Mouse (Mus musculus) thymus, postnatal 25 days (tissue): ENCODE results near the gene Polr3e.
A peak's percentile ranks its signal among the peaks of the same experiment; 100 is the strongest.
"Not testable (repeated sequence)": the region's sequence is repeated elsewhere in the genome, so short reads cannot be mapped to it uniquely, and the experiment has no call there.

Experiments
- DNase-seq: peaks from one replicate; pipeline ENCODE4 v3.0.0; 2022

Gene Polr3e

GRCm38 (mm10) chr7:120911268-120911667 lies 6.3 kb upstream of the Polr3e start:
- DNase-seq = not testable (repeated sequence)

GRCm38 (mm10) chr7:120913332-120913731 lies 4.2 kb upstream of the Polr3e start:
- DNase-seq = peak; percentile 44

GRCm38 (mm10) chr7:120916262-120916875 lies 1.2 kb upstream of the Polr3e start:
- no peak for DNase-seq

GRCm38 (mm10) chr7:120917279-120917591 lies 309 bp upstream of the Polr3e start:
- no peak for DNase-seq

GRCm38 (mm10) chr7:120918526-120918962 lies 1.0 kb downstream of the Polr3e start:
- peak; percentile 79 for DNase-seq

- no peak for DNase-seq
These were observed 15.6 kb downstream of the Polr3e start for GRCm38 (mm10) chr7:120933110-120933509.

- no peak for DNase-seq
These were observed 16.2 kb downstream of the Polr3e start for GRCm38 (mm10) chr7:120933680-120934195.

GRCm38 (mm10) chr7:120934716-120935115 lies 17.2 kb downstream of the Polr3e start:
- peak; percentile 61 for DNase-seq

- DNase-seq = no peak
These were observed 19.0 kb downstream of the Polr3e start for GRCm38 (mm10) chr7:120936522-120936921.

- DNase-seq = no peak
These were observed 20.7 kb downstream of the Polr3e start for GRCm38 (mm10) chr7:120938206-120938605.

GRCm38 (mm10) chr7:120940343-120940742 lies 22.8 kb downstream of the Polr3e start:
- DNase-seq = no peak

GRCm38 (mm10) chr7:120941214-120941613 lies 23.7 kb downstream of the Polr3e start:
- no peak for DNase-seq

- no peak for DNase-seq
These were observed 25.0 kb downstream of the Polr3e start for GRCm38 (mm10) chr7:120942506-120942905.

GRCm38 (mm10) chr7:120943936-120944509 lies 26.5 kb downstream of the Polr3e start:
- no peak for DNase-seq

GRCm38 (mm10) chr7:120953591-120953990 lies 36.0 kb downstream of the Polr3e start:
- DNase-seq = not testable (repeated sequence)

- no peak for DNase-seq
These were observed 42.6 kb downstream of the Polr3e start for GRCm38 (mm10) chr7:120960116-120960515.

GRCm38 (mm10) chr7:120960601-120961000 lies 43.1 kb downstream of the Polr3e start:
- DNase-seq = peak; percentile 33

- DNase-seq = no peak
These were observed 44.3 kb downstream of the Polr3e start for GRCm38 (mm10) chr7:120961893-120962292.

- no peak for DNase-seq
These were observed 45.6 kb downstream of the Polr3e start for GRCm38 (mm10) chr7:120963126-120963525.

GRCm38 (mm10) chr7:120969221-120969620 lies 51.7 kb downstream of the Polr3e start:
- no peak for DNase-seq

- DNase-seq = no peak
These were observed 52.6 kb downstream of the Polr3e start for GRCm38 (mm10) chr7:120970112-120970511.

GRCm38 (mm10) chr7:120972471-120972870 lies 54.9 kb downstream of the Polr3e start:
- not testable (repeated sequence) for DNase-seq

GRCm38 (mm10) chr7:120974001-120974400 lies 56.5 kb downstream of the Polr3e start:
- no peak for DNase-seq

- DNase-seq = no peak
These were observed 59.5 kb downstream of the Polr3e start for GRCm38 (mm10) chr7:120977063-120977462.

- no peak for DNase-seq
These were observed 62.5 kb downstream of the Polr3e start for GRCm38 (mm10) chr7:120980041-120980440.
